Mouse (Mus musculus): Measurements from ENCODE around the gene Olfr366.
"Not testable (repeated sequence)": the region's sequence is repeated elsewhere in the genome, so short reads cannot be mapped to it uniquely, and the experiment has no call there.

The Olfr366 gene

GRCm38 (mm10) chr2:37211274-37211673 is at the start of gene Olfr366:
Gene Olfr366, plus strand, starts transcription at chr2:37211574.
- no peak for DNase-seq (ENCODE audit: low spot score)

GRCm38 (mm10) chr2:37187898-37188297 is 23.5 kb upstream of the Olfr366 start, which contains the start of gene Olfr365:
Gene Olfr365, plus strand, starts transcription at chr2:37188198.
- DNase-seq (ENCODE audit: low spot score) = no peak

GRCm38 (mm10) chr2:37261781-37262180 is 50.4 kb downstream of the Olfr366 start:
- not testable (repeated sequence) for DNase-seq (ENCODE audit: low spot score)

Measured in adipocyte (in vitro differentiated cells).